Mouse (Mus musculus) monocyte, adult 2 months (primary cell): ENCODE data around the gene Gabrg3.
"Not testable (repeated sequence)": the region's sequence is repeated elsewhere in the genome, so short reads cannot be mapped to it uniquely, and the experiment has no call there.

Experiments
- DNase-seq, 2 experiments: peaks; one replicate each; pipeline ENCODE4 v3.0.0; 2022; ENCODE audit warnings: low spot score in 2 of 2, low read depth in 1 of 2

The Gabrg3 gene

GRCm38 (mm10) chr7:57314971-57315370, 72.0 kb downstream of the Gabrg3 start:
- DNase-seq: no peak

GRCm38 (mm10) chr7:57312018-57312417, 75.0 kb downstream of the Gabrg3 start:
- no peak for DNase-seq

- no peak for DNase-seq
These were observed 79.7 kb downstream of the Gabrg3 start for GRCm38 (mm10) chr7:57307337-57307736.

GRCm38 (mm10) chr7:57296639-57297038, 90.3 kb downstream of the Gabrg3 start:
- no peak for DNase-seq

- DNase-seq: no peak
These were observed 92.9 kb downstream of the Gabrg3 start for GRCm38 (mm10) chr7:57294127-57294526.

- no peak for DNase-seq
These were observed 93.4 kb downstream of the Gabrg3 start for GRCm38 (mm10) chr7:57293564-57293963.

- no peak for DNase-seq
These were observed 103.8 kb downstream of the Gabrg3 start for GRCm38 (mm10) chr7:57283186-57283585.

- DNase-seq: no peak
These were observed 108.1 kb downstream of the Gabrg3 start for GRCm38 (mm10) chr7:57278841-57279240.

GRCm38 (mm10) chr7:57260201-57260600, 126.8 kb downstream of the Gabrg3 start:
- DNase-seq: no peak

- no peak for DNase-seq
These were observed 128.0 kb downstream of the Gabrg3 start for GRCm38 (mm10) chr7:57258893-57259574.

- no peak for DNase-seq
These were observed 143.0 kb downstream of the Gabrg3 start for GRCm38 (mm10) chr7:57243981-57244380.

GRCm38 (mm10) chr7:57214119-57214518, 172.9 kb downstream of the Gabrg3 start:
- DNase-seq: no peak

GRCm38 (mm10) chr7:57186015-57186414, 201.0 kb downstream of the Gabrg3 start:
- no peak for DNase-seq

GRCm38 (mm10) chr7:57175891-57176545, 211.0 kb downstream of the Gabrg3 start:
- DNase-seq: not testable (repeated sequence)

GRCm38 (mm10) chr7:57166931-57167330, 220.1 kb downstream of the Gabrg3 start:
- DNase-seq: no peak

GRCm38 (mm10) chr7:57158211-57158610, 228.8 kb downstream of the Gabrg3 start:
- no peak for DNase-seq

- no peak for DNase-seq
These were observed 233.2 kb downstream of the Gabrg3 start for GRCm38 (mm10) chr7:57153743-57154142.

GRCm38 (mm10) chr7:57150768-57151167, 236.2 kb downstream of the Gabrg3 start:
- DNase-seq: no peak

GRCm38 (mm10) chr7:57138072-57138704, 248.8 kb downstream of the Gabrg3 start:
- no peak for DNase-seq

GRCm38 (mm10) chr7:57133009-57133408, 254.0 kb downstream of the Gabrg3 start:
- no peak for DNase-seq

GRCm38 (mm10) chr7:57132471-57132870, 254.5 kb downstream of the Gabrg3 start:
- DNase-seq: no peak

- no peak for DNase-seq
These were observed 286.9 kb downstream of the Gabrg3 start for GRCm38 (mm10) chr7:57100065-57100464.
